Mouse (Mus musculus): ENCODE results near the gene H2-K1.

H2-K1 gene

DNA sequence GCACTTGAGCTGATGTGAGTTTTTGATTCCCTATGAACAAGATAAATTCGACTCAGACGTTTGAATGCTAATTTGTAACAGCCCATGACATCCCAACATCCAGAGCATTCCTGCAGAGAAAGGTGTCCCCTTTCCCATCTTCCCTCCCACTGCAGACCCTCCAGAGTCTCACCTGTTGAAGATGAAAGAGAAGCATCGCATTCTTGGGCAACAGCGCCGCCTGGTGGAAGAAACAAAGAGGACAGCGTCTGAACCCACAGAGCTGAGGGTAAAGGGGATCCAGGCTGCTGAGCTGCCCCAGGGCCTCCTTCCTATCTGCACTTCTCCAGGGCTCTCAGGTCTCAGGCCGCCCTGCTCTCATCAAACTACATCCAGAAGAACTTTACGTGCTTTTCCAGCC, 18.0 kb downstream of the H2-K1 start:
- peak in 1 of 2 experiments; percentile 44 for DNase-seq (ENCODE audit: low spot score in 2 of 2)

DNA sequence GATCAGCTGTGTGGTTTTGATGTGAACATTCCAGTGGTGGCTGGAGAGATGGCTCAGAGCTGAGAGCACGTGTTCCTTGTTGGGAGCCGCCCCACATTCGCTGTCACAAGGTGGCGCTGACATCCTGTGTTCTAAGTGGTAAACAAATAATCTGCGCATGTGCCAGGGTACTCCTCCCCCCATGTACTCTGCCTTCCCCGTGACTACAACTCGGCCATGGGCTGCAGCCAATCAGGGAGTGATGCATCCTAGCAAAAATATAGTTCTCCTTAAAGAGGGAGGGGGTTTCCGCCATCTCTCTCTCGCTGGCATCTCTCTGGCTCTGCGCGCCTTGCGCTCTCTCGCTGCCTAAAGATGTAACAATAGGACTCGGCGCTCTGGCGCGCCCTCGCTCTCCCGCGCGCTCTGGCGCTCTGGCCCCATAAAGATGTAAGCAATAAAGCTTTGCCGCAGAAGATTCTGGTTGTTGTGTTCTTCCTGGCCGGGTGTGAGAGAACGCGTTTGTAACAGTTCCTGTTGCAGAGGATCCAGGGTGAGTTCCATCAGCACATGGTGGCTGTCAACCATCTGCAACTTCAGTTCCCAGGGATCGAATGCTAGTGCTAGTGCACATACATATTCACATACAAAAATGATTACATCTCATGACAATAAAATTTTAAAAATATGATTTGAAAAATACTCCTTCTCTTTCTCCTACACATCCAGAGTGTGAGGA, 18.8 kb downstream of the H2-K1 start:
- peak; percentile 68 to 87 for DNase-seq (ENCODE audit: low spot score in 2 of 2)

DNA sequence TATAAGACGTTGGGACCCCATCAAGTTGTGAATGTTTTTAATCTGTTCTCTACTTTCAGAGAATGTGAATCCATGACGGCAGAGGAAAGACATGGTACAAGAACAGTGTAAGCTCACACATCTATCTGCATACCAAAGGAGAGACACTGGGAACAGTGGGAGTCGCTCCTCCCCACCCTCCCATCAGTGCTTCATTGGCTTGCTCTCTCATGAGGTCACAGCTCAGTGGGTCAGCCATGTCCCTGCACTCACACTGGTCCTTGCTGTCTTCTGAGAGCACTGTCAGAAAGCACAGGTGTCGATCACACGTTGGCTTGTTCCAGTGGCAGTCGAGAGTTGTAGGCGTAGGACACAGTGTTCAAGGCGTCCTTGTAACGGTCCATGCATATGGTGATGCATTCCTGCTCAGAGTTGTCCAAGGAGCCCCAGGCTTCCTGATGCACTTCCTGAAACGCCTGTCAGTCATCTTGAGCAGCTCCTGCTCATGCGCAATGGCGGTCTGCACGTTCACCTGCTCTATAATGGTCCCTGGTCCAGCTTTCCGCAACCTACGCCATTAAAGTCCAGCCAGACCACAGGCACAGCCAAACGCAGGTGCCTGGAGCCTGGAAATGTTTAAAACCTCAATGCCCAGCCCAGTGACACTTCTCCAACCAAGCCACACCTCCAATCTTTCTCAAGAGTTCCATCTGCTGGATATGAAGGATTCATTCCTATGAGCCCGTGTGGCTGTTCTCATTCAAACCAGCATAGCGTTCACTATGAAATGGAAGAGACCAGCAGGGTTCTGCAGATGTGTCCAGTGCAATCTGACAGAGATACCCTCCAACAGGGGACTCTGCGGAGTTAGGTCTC, 19.7 kb downstream of the H2-K1 start:
- no peak for DNase-seq (ENCODE audit: low spot score in 2 of 2)

DNA sequence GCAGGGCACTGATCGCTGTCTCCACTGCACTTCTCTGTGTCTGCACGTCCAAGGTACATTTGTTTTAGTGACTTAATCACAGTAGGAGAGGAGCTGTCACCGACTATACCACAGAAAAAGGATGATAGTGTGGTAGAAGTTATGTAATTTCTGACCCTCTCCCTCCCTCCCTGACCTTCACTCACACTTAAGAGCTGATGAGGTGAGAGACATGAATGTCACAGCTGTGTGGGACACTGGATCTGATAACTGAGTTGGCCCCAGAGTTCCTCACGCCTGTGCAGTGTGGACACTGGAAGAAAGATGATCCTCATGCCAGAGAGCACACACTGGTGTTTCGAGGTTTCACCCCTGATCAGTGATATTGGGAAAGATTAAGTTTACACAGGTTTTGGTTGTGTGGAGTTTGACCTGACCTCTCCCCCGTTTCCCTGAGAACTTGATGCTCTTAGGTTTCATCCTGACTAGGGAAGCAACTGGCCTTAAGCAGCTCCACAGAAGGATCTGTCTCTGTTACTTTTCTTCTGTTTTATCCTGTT, 20.6 kb downstream of the H2-K1 start:
- no peak for DNase-seq (ENCODE audit: low spot score in 2 of 2)

DNA sequence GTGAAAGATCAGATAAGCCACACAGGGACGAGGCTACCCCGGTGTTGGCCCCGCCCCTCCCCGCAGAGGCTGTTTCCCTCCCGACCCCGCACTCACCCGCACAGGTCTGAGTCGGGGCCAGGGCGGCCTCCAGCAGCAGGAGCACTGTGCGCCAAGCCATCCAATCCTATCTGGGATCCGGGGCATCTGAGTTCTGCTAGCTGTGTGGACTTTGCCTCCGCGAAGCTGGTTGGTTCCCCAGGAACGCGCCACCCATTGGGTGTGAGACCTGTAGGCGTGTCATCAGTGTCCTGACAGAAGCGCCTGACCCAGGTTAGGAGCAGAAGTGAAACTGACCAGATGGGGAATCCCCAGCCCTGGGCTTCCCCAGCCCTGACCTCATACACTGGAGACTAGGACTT, 21.5 kb downstream of the H2-K1 start:
- peak; percentile 65 to 83 for DNase-seq (ENCODE audit: low spot score in 2 of 2)

DNA sequence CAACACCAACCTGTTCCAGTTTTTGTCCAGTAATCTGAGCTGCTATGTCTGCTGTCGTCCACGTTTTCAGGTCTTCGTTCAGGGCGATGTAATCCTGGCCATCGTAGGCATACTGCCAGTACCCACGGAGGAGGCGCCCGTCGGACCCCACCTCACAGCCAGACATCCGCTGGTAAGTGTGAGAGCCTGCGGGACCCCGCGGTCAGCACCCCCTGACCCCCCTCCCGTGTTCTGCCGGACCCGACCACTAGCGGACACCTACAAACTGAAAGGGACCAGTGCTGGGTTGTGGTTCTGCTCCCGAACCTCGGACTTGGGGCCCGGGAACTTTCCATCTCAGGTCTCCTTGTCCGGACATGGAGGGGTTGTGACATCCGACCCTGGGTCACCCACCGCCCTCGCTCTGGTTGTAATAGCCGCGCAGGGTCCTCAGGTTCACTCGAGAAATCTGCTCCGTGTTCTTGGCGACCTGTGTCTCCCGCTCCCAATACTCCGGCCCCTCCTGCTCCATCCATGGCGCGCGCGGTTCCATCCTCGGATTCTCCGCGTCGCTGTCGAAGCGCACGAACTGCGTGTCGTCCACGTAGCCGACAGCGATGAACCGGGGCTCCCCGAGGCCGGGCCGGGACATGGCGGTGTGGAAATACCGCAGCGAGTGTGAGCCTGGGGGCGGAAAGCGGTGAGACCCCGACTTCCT, 22.1 kb downstream of the H2-K1 start:
- DNase-seq (ENCODE audit: low spot score in 2 of 2), result no peak

DNA sequence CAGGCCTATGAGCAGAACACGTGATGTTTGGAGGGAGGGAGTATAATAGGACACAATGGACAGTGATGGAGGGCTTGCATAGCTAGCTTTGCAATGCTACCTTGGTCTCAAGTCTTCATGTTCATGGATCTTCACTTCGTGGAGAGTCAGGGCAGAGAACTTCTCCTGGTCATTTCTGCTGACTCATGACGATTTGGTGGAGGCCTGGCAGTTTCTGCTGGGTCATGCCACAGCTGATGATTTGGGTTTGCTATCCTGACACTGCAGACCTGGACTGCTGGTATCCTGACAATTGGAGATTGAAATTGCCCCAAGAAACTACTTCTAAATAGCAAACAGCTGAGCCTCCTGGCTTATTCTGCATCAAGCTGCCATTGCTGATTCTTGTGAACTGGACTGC, 26.6 kb downstream of the H2-K1 start:
- no peak for DNase-seq (ENCODE audit: low spot score in 2 of 2)

DNA sequence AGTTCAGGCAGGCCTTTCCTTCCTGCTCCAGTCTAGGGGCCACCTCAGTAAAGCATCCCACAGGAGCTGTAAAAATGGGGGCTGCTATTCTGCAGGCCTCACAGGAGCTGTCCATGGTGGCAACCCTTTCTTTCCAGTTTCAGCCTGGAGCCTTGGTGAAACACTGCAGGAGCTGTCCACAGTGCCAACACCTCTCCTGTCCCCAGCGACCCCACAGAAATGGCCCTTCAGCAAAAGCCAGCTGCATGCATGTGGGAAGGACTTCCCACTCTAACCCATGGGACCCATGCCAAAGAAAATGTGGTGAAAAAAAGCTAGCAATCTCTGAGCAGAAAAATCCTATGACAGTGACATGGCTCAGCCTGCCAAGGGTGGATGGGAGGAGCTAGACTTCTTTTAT, 27.5 kb downstream of the H2-K1 start:
- no peak for DNase-seq (ENCODE audit: low spot score in 2 of 2)

DNA sequence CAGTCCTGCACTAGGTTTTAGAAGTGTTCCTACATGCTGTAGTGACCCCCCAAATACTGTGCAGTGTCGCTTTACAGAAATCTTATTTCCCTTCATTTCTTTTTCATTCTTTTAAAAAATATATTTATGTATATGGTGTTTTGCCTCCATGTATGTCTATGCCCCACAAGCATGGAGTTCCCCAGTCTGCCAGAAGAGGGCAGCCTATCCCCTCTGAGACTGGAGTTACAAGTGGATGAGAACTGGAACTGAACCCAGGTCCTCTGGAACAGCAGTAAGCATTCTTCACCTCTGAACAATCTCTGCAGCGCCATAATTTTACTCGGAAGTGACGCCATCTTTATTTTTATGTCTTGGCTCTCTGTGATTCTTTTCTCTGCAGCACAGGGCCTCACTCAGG, 30.8 kb downstream of the H2-K1 start:
- no peak for DNase-seq (ENCODE audit: low spot score in 2 of 2)

DNA sequence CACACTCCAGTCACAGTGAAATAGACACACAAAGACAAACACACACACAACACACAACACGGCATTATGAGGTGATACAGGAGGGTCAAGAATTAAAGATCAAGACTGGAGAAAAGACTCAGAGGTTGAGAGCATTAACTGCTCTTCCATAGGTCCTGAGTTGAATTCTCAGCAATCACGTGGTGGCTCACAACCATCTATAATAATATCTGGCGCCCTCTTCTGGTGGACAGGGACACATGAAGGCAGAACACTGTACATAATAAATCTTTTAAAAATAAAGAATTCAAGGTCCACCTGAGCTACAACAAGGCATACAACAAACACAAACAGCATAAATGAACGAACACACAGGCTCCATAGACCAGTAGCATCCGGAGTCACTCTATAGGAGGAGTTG, 31.2 kb downstream of the H2-K1 start:
- DNase-seq (ENCODE audit: low spot score in 2 of 2), result no peak

DNA sequence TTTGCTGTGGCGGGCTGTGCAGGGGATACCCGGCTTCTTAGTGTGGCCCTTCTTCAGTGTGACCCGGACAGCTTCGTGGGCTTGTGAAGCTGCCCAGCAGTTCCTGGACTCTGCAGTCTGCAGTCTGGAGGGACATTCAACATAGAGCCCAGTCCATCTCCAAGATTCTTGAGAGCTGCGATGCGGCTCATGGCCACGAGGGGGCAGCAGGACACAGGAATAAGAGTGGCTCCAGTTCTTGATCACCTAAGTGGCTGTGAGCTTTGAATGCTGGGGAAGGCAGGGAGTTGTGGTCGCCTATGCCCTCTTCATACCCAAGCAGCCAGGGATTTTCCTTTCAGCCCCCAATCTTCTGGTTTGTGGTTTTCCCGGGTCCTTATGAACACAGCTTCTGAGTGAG, 31.7 kb downstream of the H2-K1 start:
- DNase-seq (ENCODE audit: low spot score in 2 of 2), result peak; percentile 71 to 78

DNA sequence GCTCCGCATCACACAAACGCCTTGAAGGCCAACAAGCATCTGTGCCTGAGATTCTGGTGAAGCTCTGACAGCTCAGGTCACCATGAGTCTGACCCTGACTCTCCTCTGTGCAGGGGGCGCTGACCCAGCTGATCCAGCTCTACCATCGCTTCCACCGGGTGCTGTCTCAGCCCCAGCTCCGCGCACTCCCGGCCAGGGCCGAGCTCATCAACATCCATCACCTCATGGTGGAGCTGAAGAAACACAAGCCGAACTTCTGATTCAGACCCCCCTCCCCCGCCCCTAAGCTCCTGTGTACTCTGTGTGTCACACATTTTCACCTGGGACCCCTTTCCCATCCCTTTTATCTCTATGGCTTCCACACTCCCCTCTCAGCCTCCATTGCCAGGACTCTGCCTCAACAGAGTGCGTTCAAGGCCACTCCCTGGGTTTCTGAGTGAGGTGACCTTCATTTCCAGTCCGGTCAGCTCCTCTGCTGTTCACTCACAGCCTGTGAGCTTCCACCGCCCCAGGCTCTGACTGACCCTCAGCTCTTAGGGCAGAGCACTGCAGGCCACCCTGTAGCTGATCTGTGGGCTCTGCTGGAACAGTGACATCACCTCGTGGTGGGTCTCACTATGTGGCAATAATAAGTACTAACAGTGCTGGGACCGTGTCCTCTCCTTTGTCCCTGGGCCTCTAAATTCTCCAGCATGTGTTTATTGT, 34.1 kb downstream of the H2-K1 start:
- no peak for DNase-seq (ENCODE audit: low spot score in 2 of 2)

DNA sequence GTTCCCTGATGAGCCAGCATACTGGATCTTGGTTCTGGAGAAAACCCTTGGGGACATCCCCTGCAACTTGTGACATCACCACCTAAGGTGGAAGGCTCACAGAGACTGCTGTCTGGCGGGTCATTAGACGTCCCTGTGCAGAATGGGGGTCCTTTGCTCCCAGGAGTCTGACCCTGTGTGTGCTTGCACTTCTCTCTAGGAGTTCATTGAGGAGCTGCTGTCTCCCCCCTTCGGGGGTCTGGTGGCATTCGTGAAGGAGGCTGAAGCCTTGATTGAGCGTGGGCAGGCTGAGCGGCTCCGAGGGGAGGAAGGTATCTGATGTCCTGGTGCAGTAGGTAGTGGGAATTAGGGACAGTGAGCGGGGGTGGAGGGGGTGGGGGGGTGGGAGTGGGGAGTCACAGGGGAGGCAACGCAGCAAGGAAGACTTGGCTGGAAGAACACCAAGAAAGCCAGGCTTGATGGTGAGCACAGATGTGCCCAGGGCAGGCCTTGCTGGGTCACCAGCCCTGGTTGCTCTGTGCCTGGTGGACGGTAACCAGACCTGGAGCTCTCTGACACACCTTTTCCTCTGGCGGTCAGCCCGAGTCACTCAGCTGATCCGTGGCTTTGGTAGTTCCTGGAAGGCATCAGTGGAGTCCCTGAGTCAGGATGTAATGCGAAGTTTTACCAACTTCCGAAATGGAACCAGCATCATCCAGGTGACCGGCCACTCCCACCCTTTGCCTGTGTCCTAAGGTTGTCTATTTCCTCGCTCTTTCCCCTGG, 34.9 kb downstream of the H2-K1 start:
- no peak for DNase-seq (ENCODE audit: low spot score in 2 of 2)

DNA sequence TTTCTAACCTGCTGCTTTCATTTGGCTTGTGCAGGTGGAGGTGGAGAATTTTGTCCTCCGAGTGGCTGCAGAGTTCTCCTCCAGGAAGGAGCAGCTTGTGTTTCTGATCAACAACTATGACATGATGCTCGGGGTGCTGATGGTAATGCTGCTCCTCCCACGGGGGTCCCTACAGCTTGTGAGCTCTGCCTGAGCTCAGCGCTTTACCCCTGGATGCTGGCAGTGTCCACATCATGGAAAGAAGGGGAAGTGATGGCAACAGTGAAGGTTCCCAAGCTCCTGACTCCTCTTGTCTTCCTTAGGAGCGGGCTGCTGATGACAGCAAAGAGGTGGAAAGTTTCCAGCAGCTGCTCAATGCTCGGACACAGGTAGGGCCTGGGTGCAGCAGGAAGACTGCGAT, 37.3 kb downstream of the H2-K1 start:
- no peak for DNase-seq (ENCODE audit: low spot score in 2 of 2)

DNA sequence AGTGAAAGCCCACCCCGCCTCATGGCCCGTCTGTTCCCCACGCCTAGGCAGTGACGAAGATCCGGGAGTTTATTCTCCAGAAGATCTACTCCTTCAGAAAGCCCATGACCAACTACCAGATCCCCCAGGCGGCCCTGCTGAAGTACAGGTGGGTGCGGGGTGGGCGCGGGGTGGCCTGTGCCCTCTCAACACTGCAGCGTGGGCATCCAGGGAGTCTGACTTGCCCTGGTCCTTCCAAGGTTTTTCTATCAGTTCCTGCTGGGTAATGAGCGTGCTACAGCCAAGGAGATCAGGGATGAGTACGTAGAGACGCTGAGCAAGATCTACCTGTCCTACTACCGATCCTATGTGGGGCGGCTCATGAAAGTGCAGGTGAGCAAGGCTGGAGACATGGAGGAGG, 40.2 kb downstream of the H2-K1 start:
- DNase-seq (ENCODE audit: low spot score in 2 of 2), result no peak

DNA sequence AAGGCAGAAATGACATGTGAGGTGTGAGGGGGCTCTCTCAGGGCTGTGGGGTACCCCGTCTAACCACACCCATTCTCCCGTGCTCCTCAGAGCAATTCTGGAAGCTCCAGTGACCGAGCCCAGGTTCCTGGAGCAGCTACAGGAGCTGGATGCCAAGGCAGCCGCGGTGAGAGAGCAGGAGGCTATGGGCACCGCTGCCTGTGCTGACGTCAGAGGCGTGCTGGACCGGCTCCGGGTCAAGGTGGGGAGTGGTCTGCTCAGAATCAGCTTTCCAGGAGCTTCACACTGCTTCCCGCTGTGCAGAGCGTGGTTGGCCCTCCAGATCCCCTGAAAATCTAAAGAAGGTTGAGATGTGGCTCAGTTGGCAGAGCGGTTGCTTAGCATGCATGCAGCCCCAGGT, 41.0 kb downstream of the H2-K1 start:
- DNase-seq (ENCODE audit: low spot score in 2 of 2), result no peak

DNA sequence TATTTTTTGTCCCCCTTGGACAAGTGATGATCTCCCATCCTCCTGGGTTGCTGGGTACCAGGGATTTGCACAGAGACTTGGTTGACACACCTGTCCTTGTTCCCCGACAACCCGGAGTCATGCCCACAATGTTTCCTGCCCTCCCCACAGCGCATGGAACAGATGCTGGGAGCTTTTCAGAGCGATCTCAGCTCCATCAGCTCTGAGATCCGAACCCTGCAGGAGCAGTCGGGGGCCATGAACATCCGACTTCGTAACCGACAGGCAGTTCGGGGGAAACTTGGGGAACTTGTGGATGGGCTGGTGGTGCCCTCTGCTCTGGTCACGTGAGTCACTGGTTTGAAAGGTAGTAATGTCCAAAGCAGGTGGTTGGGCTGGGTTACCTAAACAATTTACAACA, 41.7 kb downstream of the H2-K1 start:
- DNase-seq (ENCODE audit: low spot score in 2 of 2), result no peak

DNA sequence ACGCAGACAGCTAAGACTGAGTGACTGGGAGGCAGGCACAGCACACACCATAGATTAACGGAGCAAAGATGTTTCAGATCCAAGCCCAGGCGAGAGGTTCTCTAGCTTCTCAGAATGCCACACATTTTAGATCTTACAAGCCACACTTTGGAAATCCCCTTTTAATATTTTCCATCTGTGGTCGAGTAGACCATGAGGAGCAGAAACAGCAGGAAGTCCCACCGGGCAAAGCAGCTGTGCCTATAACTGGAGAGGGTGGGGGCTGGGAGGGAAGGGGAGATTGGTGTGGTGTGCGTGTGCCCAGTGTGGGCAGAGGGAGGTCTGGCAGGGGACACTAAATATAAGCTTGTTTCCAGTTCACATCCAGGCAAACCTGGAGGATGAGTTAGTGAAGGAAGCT, 42.7 kb downstream of the H2-K1 start:
- DNase-seq (ENCODE audit: low spot score in 2 of 2), result no peak

DNA sequence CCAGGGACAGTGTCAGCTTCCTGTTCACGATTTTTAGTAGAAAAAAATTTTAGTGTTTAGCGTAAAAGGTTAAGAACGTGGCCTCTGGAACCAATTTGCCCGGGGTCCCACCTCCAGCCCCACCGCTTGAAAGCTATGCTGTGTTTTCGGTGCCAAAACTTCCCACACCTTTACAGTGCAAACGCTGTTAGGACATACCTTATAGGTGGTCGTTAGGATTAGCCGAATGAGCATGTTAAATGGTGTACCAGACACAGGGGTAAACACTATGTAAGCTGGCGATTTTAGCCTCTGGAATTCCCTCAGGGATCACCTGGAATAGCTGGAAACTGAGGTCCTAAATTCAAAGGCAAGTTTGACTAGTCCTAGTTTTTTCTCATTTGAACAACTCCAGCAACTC, 43.8 kb downstream of the H2-K1 start:
- DNase-seq (ENCODE audit: low spot score in 2 of 2), result no peak

DNA sequence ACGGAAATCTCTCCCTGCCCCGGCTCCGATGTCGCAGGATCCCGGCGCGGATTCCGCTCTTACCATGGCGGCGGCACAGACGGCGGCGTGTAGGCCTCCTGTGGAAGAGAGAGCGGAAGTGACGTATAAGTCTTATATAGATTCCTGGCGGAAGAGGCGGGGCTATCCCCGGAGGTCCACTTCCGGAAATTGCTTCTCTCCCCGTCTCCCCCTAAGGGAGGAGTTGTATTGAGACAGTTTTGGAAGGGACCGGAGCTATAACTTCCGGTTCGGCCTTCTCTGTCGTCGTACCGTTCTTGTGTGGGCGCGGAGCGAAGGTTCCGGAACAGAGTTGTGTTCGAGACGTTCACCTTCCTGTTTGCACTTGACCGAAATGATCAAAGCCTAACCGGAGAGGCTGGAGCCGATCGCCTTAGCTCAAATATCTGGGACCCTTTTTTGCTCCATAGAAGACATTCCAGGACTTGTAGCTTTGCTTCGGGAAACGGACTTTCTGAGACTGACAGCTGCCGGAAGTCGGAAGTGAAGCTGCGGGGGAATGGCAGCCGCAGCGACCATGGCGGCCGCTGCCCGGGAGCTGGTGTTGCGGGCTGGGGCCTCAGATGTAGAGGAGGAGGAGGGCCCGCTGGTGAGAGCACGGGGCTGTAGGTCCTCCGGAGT, 44.5 kb downstream of the H2-K1 start, which contains the start of the genes Vps52 and Rps18:
Gene Vps52, plus strand, starts transcription at position 258 of the 660 bp plus-strand sequence.
Gene Rps18, minus strand, starts transcription at position 447 of the 660 bp plus-strand sequence.
- DNase-seq (ENCODE audit: low spot score in 2 of 2), result peak; percentile 94 to 96

Data from urinary bladder, postnatal 36 days (tissue).